Mouse (Mus musculus) MEL (cell line): ENCODE measurements around the gene Ispd. TPM values are rescaled to one million over a fixed set of nuclear protein-coding genes. Genes with fewer than 3 reads are reported as not detected.

Experiments used
- DNase-seq: peaks from one replicate; pipeline ENCODE4 v3.0.0; 2011; ENCODE audit warnings: low read depth, low spot score
- H3K27ac ChIP-seq: 2 replicates; pipeline ENCODE4 v1.5.1; 2012; ENCODE audit warnings: low read depth, mild to moderate bottlenecking, control low read depth, low read length, moderate library complexity; ENCODE audit not compliant: control insufficient read depth
- H3K27me3 ChIP-seq, 2 experiments: fragments of 150-350 bp in 1 of 2; sonication (generic) in 1 of 2; 2 replicates each; pipeline ENCODE4 v1.6.1; 2012; ENCODE audit warnings: low read length in 2 of 2, mild to moderate bottlenecking in 2 of 2, improper control_type of control experiment in 1 of 2, moderate library complexity in 1 of 2; ENCODE audit not compliant: insufficient read depth in 2 of 2, control insufficient read depth in 1 of 2
- H3K36me3 ChIP-seq, 2 experiments: 2 replicates each; pipeline ENCODE4 v1.6.1; 2012 to 2014; ENCODE audit warnings: low read length in 2 of 2, improper control_type of control experiment in 1 of 2, inconsistent platforms in 1 of 2, mild to moderate bottlenecking in 1 of 2; ENCODE audit not compliant: insufficient read depth in 2 of 2, control insufficient read depth in 1 of 2
- H3K4me1 ChIP-seq, 2 experiments: fragments of 150-350 bp in 1 of 2; sonication (generic) in 1 of 2; 2 replicates each; pipeline ENCODE4 v1.6.1; 2012; ENCODE audit warnings: low read length in 2 of 2, improper control_type of control experiment in 1 of 2, mild to moderate bottlenecking in 1 of 2; ENCODE audit not compliant: insufficient read depth in 2 of 2, control insufficient read depth in 1 of 2
- H3K4me3 ChIP-seq, 2 experiments: fragments of 150-350 bp in 1 of 2; sonication (generic) in 1 of 2; 2 replicates each; pipeline ENCODE4 v1.5.1; 2012; ENCODE audit warnings: low read depth in 2 of 2, low read length in 2 of 2, mild to moderate bottlenecking in 2 of 2, moderate library complexity in 2 of 2, control low read depth in 1 of 2, improper control_type of control experiment in 1 of 2; ENCODE audit not compliant: control insufficient read depth in 1 of 2, insufficient read depth in 1 of 2
- H3K79me2 ChIP-seq: 2 replicates; pipeline ENCODE4 v1.6.1; 2012; ENCODE audit warnings: mild to moderate bottlenecking, low read length, moderate library complexity; ENCODE audit not compliant: control insufficient read depth, poor library complexity, insufficient read depth
- H3K9ac ChIP-seq: 2 replicates; pipeline ENCODE4 v1.6.1; 2012; ENCODE audit warnings: low read depth, mild to moderate bottlenecking, control low read depth, low read length, moderate library complexity; ENCODE audit not compliant: control insufficient read depth, poor library complexity, severe bottlenecking
- H3K9me3 ChIP-seq: fragments of 150-350 bp; sonication (generic); replicated peaks from 2 replicates; pipeline ENCODE4 v1.6.1; 2012; ENCODE audit warnings: mild to moderate bottlenecking, low read length, improper control_type of control experiment, moderate library complexity; ENCODE audit not compliant: insufficient read depth
- CHD1 ChIP-seq: IDR thresholded peaks from 2 replicates; pipeline ENCODE4 v1.6.1; 2012; ENCODE audit warnings: low read depth, mild to moderate bottlenecking, inconsistent platforms, low read length, improper control_type of control experiment
- CTCF ChIP-seq, 3 experiments: IDR thresholded peaks in 2 of 3; conservative IDR thresholded peaks in 1 of 3; 2 replicates each; pipeline ENCODE4 v1.5.1; 2011 to 2012; ENCODE audit warnings: low read length in 3 of 3, low read depth in 2 of 3, mild to moderate bottlenecking in 2 of 3, improper control_type of control experiment in 1 of 3, inconsistent platforms in 1 of 3, mixed read lengths in 1 of 3, moderate library complexity in 1 of 3; ENCODE audit not compliant: control insufficient read depth in 1 of 3, insufficient read depth in 1 of 3, poor library complexity in 1 of 3, severe bottlenecking in 1 of 3
- ELF1 ChIP-seq: IDR thresholded peaks from 2 replicates; pipeline ENCODE4 v1.6.1; 2014; ENCODE audit warnings: low read depth, mild to moderate bottlenecking, inconsistent platforms, low read length, improper control_type of control experiment, moderate library complexity
- GABPA ChIP-seq: IDR thresholded peaks from 2 replicates; pipeline ENCODE4 v1.6.1; 2012; ENCODE audit warnings: low read depth, mild to moderate bottlenecking, inconsistent platforms, low read length, improper control_type of control experiment, moderate library complexity
- MAFK ChIP-seq: IDR thresholded peaks from 2 replicates; pipeline ENCODE4 v1.6.1; 2011; ENCODE audit warnings: low read depth, mild to moderate bottlenecking, low read length, improper control_type of control experiment, borderline replicate concordance
- MAX ChIP-seq: IDR thresholded peaks from 2 replicates; pipeline ENCODE4 v1.6.1; 2011; ENCODE audit warnings: low read length, improper control_type of control experiment
- MEF2A ChIP-seq: IDR thresholded peaks from 2 replicates; pipeline ENCODE4 v1.6.1; 2014; ENCODE audit warnings: low read depth, mild to moderate bottlenecking, inconsistent platforms, low read length, improper control_type of control experiment; ENCODE audit not compliant: poor library complexity, insufficient replicate concordance, severe bottlenecking; ENCODE audit errors: extremely low read depth
- MXI1 ChIP-seq: IDR thresholded peaks from 2 replicates; pipeline ENCODE4 v1.6.1; 2011; ENCODE audit warnings: mild to moderate bottlenecking, low read depth, low read length, improper control_type of control experiment
- MYB ChIP-seq: IDR thresholded peaks from 2 replicates; pipeline ENCODE4 v1.6.1; 2011; ENCODE audit warnings: mild to moderate bottlenecking, low read depth, low read length, improper control_type of control experiment
- NELFE ChIP-seq: IDR thresholded peaks from 2 replicates; pipeline ENCODE4 v1.6.1; 2011; ENCODE audit warnings: low read depth, low read length, improper control_type of control experiment
- NRF1 ChIP-seq: IDR thresholded peaks from 2 replicates; pipeline ENCODE4 v1.6.1; 2014; ENCODE audit warnings: low read depth, mild to moderate bottlenecking, inconsistent platforms, low read length, improper control_type of control experiment, moderate library complexity; ENCODE audit not compliant: poor library complexity, insufficient read depth, severe bottlenecking
- POLR2A ChIP-seq, 2 experiments: IDR thresholded peaks; 2 replicates each; pipeline ENCODE4 v1.6.1; 2011 to 2012; ENCODE audit warnings: low read length in 2 of 2, mild to moderate bottlenecking in 2 of 2, control low read depth in 1 of 2, improper control_type of control experiment in 1 of 2, low read depth in 1 of 2, moderate library complexity in 1 of 2; ENCODE audit not compliant: control insufficient read depth in 1 of 2, insufficient read depth in 1 of 2, poor library complexity in 1 of 2
- POLR2AphosphoS2 ChIP-seq: IDR thresholded peaks from 2 replicates; pipeline ENCODE4 v1.6.1; 2011; ENCODE audit warnings: low read length, improper control_type of control experiment
- RAD21 ChIP-seq: IDR thresholded peaks from 2 replicates; pipeline ENCODE4 v1.6.1; 2011; ENCODE audit warnings: mild to moderate bottlenecking, low read depth, low read length, improper control_type of control experiment
- RCOR1 ChIP-seq: IDR thresholded peaks from 2 replicates; pipeline ENCODE4 v1.6.1; 2012; ENCODE audit warnings: low read depth, mild to moderate bottlenecking, inconsistent platforms, low read length, improper control_type of control experiment
- SIN3A ChIP-seq: IDR thresholded peaks from 2 replicates; pipeline ENCODE4 v1.6.1; 2012; ENCODE audit warnings: low read length, improper control_type of control experiment, inconsistent platforms
- SMC3 ChIP-seq: IDR thresholded peaks from 2 replicates; pipeline ENCODE4 v1.6.1; 2011; ENCODE audit warnings: low read depth, low read length, improper control_type of control experiment
- TBP ChIP-seq: IDR thresholded peaks from 2 replicates; pipeline ENCODE4 v1.8.0; 2011; ENCODE audit warnings: low read depth, low read length, improper control_type of control experiment
- ZC3H11A ChIP-seq: IDR thresholded peaks from 2 replicates; pipeline ENCODE4 v1.6.1; 2012; ENCODE audit warnings: low read depth, mild to moderate bottlenecking, inconsistent platforms, low read length, improper control_type of control experiment
- ZKSCAN1 ChIP-seq: IDR thresholded peaks from 2 replicates; pipeline ENCODE4 v1.6.1; 2012; ENCODE audit warnings: low read depth, mild to moderate bottlenecking, inconsistent platforms, low read length, improper control_type of control experiment, moderate library complexity
- ZMIZ1 ChIP-seq: IDR thresholded peaks from 2 replicates; pipeline ENCODE4 v1.6.1; 2012; ENCODE audit warnings: low read depth, mild to moderate bottlenecking, inconsistent platforms, low read length, improper control_type of control experiment, moderate library complexity
- ZNF384 ChIP-seq: IDR thresholded peaks from 2 replicates; pipeline ENCODE4 v1.6.1; 2012; ENCODE audit warnings: low read depth, mild to moderate bottlenecking, inconsistent platforms, low read length, improper control_type of control experiment
- polyA plus RNA-seq, 2 experiments: library from polyadenylated mRNA; stranded (reverse) in 1 of 2; unstranded in 1 of 2; fragments of >175 nt in 1 of 2; fragments of >200 nt in 1 of 2; gene quantifications; 2 replicates each; pipeline versions ENCODE4 v1.2.1 to v1.2.4; 2012; ENCODE audit warnings: low replicate concordance in 2 of 2, low read depth in 1 of 2; ENCODE audit not compliant: insufficient read length in 2 of 2, insufficient read depth in 1 of 2, missing spikeins in 1 of 2
- total RNA-seq: library from RNA; depleted of rRNA; stranded (reverse); fragments of 300-350 nt; gene quantifications from 2 replicates; pipeline ENCODE4 v1.2.3, GENCODE M21; 2012

The Ispd gene
- total and polyA plus RNA-seq, 3 experiments: 2.4 to 54.1 (median 2.8) TPM

- Histone ChIP-seq H3K27ac (no peak overlapping the region), H3K36me3 (no peaks in the 10 kb centered on the region), H3K4me3 (no peak overlapping the region), H3K9ac (no peak overlapping the region), H3K4me1 (no peaks in the 10 kb centered on the region), H3K9me3 (no peaks in the 10 kb centered on the region), H3K27me3 (no peaks in the 10 kb centered on the region), H3K79me2 (no peaks in the 10 kb centered on the region)
- TF ChIP-seq GABPA: no peak
- no peak for TF ChIP-seq POLR2AphosphoS2
- TF ChIP-seq TBP: no peak
- TF ChIP-seq ZMIZ1: no peak
- TF ChIP-seq SMC3: no peak
- TF ChIP-seq MAX: no peak
- TF ChIP-seq RCOR1: no peak
- no peak for DNase-seq
These were observed 189.3 kb downstream of the Ispd start for GRCm38 (mm10) chr12:36570414-36571095.

- Histone ChIP-seq H3K9me3 (no peaks in the 10 kb centered on the region), H3K4me3 (no peak overlapping the region), H3K9ac (no peak overlapping the region), H3K36me3 (no peaks in the 10 kb centered on the region), H3K79me2 (no peaks in the 10 kb centered on the region), H3K4me1 (no peaks in the 10 kb centered on the region), H3K27ac (no peak overlapping the region), H3K27me3 (no peaks in the 10 kb centered on the region)
- no peak for DNase-seq
- TF ChIP-seq ZC3H11A: no peak
These were observed 203.6 kb downstream of the Ispd start for GRCm38 (mm10) chr12:36584828-36585227.

GRCm38 (mm10) chr12:36597539-36598250, 216.4 kb downstream of the Ispd start:
- TF ChIP-seq MEF2A: no peak
- no peak for TF ChIP-seq MXI1
- no peak for TF ChIP-seq ZKSCAN1
- no peak for TF ChIP-seq CHD1
- TF ChIP-seq ZNF384: no peak
- TF ChIP-seq MYB: no peak
- no peak for TF ChIP-seq MAFK
- no peak for TF ChIP-seq POLR2AphosphoS2
- no peak for TF ChIP-seq NELFE
- no peak for TF ChIP-seq POLR2A (IDR thresholded peaks at IDR 0.05; ENCODE audit: control insufficient read depth in 1 of 2, insufficient read depth in 1 of 2, low read depth in 1 of 2, low read length in 2 of 2, poor library complexity in 1 of 2)
- TF ChIP-seq ZMIZ1: no peak
- TF ChIP-seq NRF1: no peak
- no peak for TF ChIP-seq SIN3A
- no peak for TF ChIP-seq ELF1
- TF ChIP-seq CTCF (IDR thresholded peaks at IDR 0.05 in 2 of 3, conservative IDR thresholded peaks at IDR 0.05 in 1 of 3; ENCODE audit: control insufficient read depth in 1 of 3, insufficient read depth in 1 of 3, low read depth in 2 of 3, low read length in 3 of 3, poor library complexity in 1 of 3, severe bottlenecking in 1 of 3): no peak
- no peak for TF ChIP-seq SMC3
- TF ChIP-seq ZC3H11A: no peak
- TF ChIP-seq RAD21: no peak
- Histone ChIP-seq H3K9me3 (no peaks in the 10 kb centered on the region), H3K36me3 (no peaks in the 10 kb centered on the region), H3K9ac (no peak overlapping the region), H3K27ac (no peak overlapping the region), H3K79me2 (no peaks in the 10 kb centered on the region), H3K27me3 (no peaks in the 10 kb centered on the region), H3K4me3 (no peak overlapping the region), H3K4me1 (no peaks in the 10 kb centered on the region)
- no peak for DNase-seq
